Mouse (Mus musculus): ENCODE data around the gene 4930412O13Rik. TPM values are rescaled to one million over a fixed set of nuclear protein-coding genes. Genes with fewer than 3 reads are reported as not detected.

The 4930412O13Rik gene
- polyA plus RNA-seq, 1 experiment from 2014 or later: not detected

DNA sequence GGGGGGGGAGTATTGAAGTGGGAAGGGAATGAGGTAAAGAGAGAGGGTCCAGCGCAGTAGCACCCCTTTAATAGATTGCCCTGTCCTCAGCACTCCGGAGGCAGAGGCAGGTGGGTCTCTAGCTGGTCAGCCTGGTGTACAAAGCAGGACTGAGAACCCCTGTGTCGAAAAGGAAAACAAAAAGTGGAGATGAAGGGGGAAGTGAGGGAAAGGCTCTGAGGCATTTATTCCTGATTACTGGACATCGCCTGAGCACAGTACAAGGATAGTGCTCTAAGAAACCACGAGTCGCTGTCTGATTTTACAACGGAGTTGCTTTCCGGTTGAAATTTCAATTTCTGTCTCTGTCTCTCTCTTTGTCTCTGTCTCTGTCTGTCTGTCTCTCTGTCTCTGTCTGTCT is 9.2 kb downstream of the 4930412O13Rik start:
- peaks cover 14% of the 10 kb centered on the region for H3K4me1 ChIP-seq
- no peak for ATAC-seq (replicated peaks)
- no peaks in the 10 kb centered on the region for H3K9me3 ChIP-seq
- H3K9ac ChIP-seq (replicated peaks): no peak overlapping the region
- peaks cover 85% of the 10 kb centered on the region for H3K27me3 ChIP-seq
- WGBS: 3% methylated on average over 8 of the region's 8 CpGs
- no peak overlapping the region for H3K27ac ChIP-seq (replicated peaks)
- H3K36me3 ChIP-seq: no peaks in the 10 kb centered on the region
- H3K4me2 ChIP-seq (replicated peaks): no peak overlapping the region
- H3K4me3 ChIP-seq: no peak overlapping the region

DNA sequence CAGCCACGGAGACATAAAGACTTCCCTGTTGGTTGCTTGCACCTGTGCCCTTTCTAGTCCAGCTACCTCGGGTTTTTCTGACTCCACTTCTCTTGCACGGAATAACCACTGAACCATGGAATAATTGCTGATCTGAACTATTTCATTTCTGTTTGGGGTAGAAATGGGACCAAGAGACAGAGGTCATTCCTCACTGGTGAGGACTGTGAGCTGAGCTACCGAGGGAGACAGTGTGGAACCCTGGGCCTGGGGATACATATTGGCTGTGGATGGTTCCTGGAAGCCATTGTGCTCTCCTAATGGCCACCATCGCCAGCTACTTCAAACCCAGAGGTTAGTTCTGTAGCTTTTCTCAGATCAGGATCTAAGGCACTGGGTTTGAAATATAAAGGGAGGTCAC is 9.9 kb downstream of the 4930412O13Rik start:
- Histone ChIP-seq H3K27me3 (peaks cover 85% of the 10 kb centered on the region), H3K27ac (replicated peaks) (no peak overlapping the region), H3K4me1 (peaks cover 19% of the 10 kb centered on the region), H3K4me3 (no peak overlapping the region), H3K9me3 (no peaks in the 10 kb centered on the region), H3K4me2 (replicated peaks) (no peak overlapping the region), H3K36me3 (no peaks in the 10 kb centered on the region), H3K9ac (replicated peaks) (no peak overlapping the region)
- no peak for ATAC-seq (replicated peaks)
- 0% methylated on average over 5 of the region's 5 CpGs for WGBS

DNA sequence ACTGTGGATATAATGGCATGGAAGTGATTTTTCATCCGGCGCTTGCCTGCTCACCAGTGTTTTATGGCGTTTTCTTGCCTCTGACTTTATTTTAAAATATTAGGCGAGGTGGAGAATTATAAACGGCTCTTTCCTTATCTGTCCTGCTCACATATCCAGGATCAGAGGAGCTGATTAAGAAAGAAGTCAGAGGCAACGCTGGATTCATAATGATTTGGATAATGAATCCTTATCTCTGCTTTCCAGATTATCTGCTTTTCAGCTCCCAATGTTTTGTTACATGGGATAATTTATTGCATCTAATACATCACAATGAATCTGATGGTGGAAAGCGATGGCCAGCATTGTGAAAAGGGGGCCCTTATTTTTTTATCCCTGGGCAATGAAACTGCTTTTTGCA is 11.5 kb downstream of the 4930412O13Rik start:
- Histone ChIP-seq H3K36me3 (no peaks in the 10 kb centered on the region), H3K9me3 (no peaks in the 10 kb centered on the region), H3K27me3 (peaks cover 85% of the 10 kb centered on the region), H3K4me1 (peaks cover 23% of the 10 kb centered on the region), H3K4me2 (replicated peaks) (no peak overlapping the region), H3K4me3 (no peak overlapping the region), H3K9ac (replicated peaks) (no peak overlapping the region), H3K27ac (replicated peaks) (no peak overlapping the region)
- ATAC-seq (replicated peaks): no peak
- whole genome bisulfite sequencing: 4% methylated on average over 7 of the region's 7 CpGs

DNA sequence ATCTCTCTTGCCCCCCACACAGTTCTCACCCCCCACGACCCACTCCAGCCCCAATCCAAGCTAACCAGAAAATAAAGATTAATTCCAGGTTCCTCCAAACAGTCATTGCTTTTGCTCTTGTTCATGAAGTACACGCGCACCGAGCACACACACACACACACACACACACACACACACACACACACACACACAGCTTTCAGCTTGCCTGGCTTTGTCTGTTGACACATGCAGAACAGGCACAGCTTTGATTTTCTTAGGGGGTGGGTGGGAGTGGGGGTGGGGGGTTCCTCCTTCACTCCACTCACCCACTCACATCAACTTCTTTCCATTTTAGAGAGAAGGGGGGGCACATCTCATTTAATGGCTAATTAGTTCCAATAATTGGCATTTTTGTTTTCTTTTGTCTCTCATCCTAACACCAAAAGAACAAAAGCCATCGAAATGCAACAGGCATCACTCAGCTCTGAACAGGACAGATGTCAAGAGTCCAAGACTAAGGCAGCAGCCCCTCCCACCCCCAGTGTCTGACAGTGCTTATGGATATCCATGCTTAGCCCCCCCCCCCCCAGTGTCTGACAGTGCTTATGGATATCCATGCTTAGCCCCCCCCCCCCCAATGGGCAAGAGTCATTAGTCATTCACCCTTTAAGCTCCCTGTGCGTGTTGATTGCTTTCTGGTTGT is 12.4 kb downstream of the 4930412O13Rik start:
- no peak overlapping the region for H3K4me3 ChIP-seq
- H3K4me2 ChIP-seq (replicated peaks): no peak overlapping the region
- no peaks in the 10 kb centered on the region for H3K36me3 ChIP-seq
- no peak; the same call in 1 of the 2 replicates for ATAC-seq (replicated peaks)
- H3K27me3 ChIP-seq: peaks cover 86% of the 10 kb centered on the region
- no peak overlapping the region for H3K27ac ChIP-seq (replicated peaks)
- no peaks in the 10 kb centered on the region for H3K9me3 ChIP-seq
- WGBS: 0% methylated on average over 6 of the region's 6 CpGs
- no peak overlapping the region for H3K9ac ChIP-seq (replicated peaks)
- H3K4me1 ChIP-seq: peaks cover 23% of the 10 kb centered on the region

DNA sequence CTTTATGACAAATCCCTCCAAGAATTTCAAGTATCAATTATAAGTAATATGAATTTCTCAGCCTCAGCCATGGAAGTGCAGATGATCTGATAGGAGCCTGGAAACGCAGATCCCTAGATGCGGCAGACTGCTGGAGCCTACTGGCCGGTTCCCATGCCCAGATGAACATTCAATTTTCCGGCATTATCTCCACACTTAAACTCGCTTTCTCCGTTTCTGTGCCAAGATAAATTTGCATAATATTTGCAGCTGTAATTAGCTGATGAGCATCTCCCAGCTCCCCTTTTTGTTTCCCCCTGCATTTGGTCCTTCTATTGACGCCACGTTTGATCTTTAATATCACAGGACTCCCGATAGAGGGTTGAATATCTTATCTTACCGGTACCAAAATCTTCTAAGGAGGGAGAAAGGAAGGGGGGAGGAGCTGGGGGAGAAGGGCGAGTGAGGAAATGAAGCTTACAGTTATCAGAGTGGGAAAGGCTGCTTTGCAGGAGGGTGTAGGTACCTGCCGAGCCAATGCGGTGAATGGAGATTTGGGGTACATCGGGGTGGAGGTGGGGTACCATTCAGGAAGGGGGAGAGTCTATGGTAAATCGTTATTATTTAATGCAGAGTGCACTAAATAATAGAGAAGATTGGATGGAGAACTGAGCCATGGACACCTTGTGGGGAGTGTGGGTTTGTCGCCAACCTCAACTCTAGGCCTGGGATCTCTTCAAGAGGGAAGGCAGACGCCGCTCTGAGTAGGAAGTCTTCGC is 14.0 kb downstream of the 4930412O13Rik start:
- under 1% methylated on average over 19 of the region's 19 CpGs for WGBS
- peaks cover 86% of the 10 kb centered on the region for H3K27me3 ChIP-seq
- 0 out of 2 replicates have a peak, but pooled peaks have one; percentile 18 for ATAC-seq (replicated peaks)
- H3K27ac ChIP-seq (replicated peaks): no peak overlapping the region
- peaks cover 17% of the 10 kb centered on the region for H3K4me1 ChIP-seq
- H3K36me3 ChIP-seq: no peaks in the 10 kb centered on the region
- no peak overlapping the region for H3K4me2 ChIP-seq (replicated peaks)
- H3K9ac ChIP-seq (replicated peaks): no peak overlapping the region
- H3K9me3 ChIP-seq: no peaks in the 10 kb centered on the region
- no peak overlapping the region for H3K4me3 ChIP-seq

DNA sequence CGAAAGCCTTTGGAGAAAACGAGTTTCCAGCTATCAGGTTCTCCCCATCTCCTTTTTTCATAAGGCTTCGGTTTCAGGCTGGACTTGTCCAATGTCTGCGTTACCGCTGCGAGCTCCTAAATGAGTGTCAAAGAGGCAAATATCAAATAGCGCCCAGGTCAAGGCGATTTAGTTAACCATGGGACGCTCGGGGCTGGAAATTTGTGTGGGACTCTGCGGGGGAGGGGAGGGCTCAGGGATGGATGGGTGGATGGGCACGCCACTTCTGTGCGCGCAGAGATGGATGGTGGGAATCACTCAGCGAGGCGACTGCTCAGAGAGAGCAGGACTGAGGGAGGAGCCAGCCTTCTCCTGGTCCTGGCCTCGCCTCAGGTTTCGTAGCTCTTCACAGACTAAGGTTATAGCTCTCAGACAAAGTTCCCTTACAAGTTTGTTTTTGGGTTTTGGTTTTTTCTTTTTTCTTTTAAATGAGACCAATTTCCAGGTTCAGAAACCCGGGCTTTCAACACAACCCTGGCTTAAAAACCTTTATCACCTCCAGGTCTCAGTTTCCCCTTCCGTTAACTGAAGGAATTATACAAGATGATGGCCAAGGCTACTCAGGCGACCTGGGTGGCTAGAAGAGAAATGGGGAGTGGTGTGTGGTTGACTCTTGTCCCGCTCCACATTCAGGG is 15.2 kb downstream of the 4930412O13Rik start:
- H3K36me3 ChIP-seq: no peaks in the 10 kb centered on the region
- ATAC-seq (replicated peaks): 0 out of 2 replicates have a peak, but pooled peaks have one; percentile 35
- no peaks in the 10 kb centered on the region for H3K9me3 ChIP-seq
- H3K27ac ChIP-seq (replicated peaks): no peak overlapping the region
- peaks cover 17% of the 10 kb centered on the region for H3K4me1 ChIP-seq
- H3K27me3 ChIP-seq: peaks cover 79% of the 10 kb centered on the region
- 0 out of 2 replicates have a peak overlapping the region, but pooled peaks have one; percentile 16 for H3K4me2 ChIP-seq (replicated peaks)
- no peak overlapping the region for H3K9ac ChIP-seq (replicated peaks)
- 1% methylated on average over 22 of the region's 22 CpGs for WGBS
- 0 out of 2 replicates have a peak overlapping the region, but pooled peaks have one; percentile 3 for H3K4me3 ChIP-seq

DNA sequence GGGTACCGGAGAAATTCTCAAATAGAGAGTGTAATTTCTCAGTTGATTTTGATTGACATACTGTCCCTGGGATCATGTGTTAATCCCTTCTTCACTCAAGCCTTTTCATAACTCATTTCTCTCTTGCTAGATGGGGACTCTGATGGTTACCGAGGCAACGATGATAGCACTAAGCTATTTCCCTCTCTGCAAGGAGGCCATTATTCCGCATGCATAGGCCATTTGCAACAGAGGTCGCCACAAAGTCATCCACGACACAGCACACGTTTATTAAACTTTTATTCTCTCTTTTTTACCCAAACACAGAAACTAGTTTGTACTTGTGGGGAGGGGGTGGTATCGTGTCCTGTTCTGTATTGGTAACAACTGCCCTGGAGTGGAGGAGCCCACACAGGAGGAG is 16.8 kb downstream of the 4930412O13Rik start:
- no peak overlapping the region for H3K4me3 ChIP-seq
- no peaks in the 10 kb centered on the region for H3K9me3 ChIP-seq
- no peak; the same call in 1 of the 2 replicates for ATAC-seq (replicated peaks)

DNA sequence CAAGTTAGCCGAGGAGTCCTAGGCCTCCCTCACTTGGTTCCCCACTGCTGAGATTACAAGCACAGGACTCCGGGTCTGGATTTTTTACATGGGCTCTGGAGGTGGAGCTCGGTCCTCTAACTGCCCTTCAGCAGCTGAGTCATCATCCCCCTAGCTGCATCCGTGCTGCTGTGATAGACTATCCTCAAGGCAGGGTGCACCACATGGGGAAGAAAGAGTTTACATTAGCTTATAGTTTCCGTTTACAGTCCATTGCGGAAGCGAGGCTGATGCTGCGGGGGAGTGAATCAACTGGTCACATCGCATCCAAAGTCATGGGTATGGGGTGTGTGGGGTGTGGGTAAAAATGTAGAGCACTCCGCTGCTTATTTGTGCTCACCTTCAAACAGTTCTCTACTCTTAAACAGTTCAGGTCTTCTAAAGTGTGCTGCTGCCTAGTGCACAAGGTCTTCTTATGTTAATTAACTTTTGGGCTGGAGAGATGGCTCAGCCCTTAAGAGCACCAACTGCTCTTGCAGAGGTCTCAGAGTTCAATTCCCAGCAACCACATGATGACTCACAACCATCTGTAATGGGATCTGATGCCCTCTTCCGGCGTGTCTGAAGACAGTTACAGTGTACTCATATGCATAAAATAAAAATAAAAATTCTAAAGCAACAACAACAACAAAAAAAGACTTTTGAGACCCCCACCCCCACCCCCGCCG is 23.0 kb downstream of the 4930412O13Rik start:
- 69% methylated on average over 14 of the region's 14 CpGs for WGBS
- ATAC-seq (replicated peaks): no peak
- no peaks in the 10 kb centered on the region for H3K9me3 ChIP-seq
- no peak overlapping the region for H3K9ac ChIP-seq (replicated peaks)
- no peaks in the 10 kb centered on the region for H3K36me3 ChIP-seq
- H3K4me1 ChIP-seq: peaks cover 4% of the 10 kb centered on the region; the same call in 1 of the 2 replicates
- H3K4me3 ChIP-seq: no peak overlapping the region
- no peak overlapping the region for H3K27ac ChIP-seq (replicated peaks)
- H3K4me2 ChIP-seq (replicated peaks): no peak overlapping the region
- H3K27me3 ChIP-seq: peaks cover 38% of the 10 kb centered on the region

More for the DNA sequence above, 16.8 kb downstream of the 4930412O13Rik start:
- H3K27ac ChIP-seq (replicated peaks): no peak overlapping the region
- H3K4me2 ChIP-seq (replicated peaks): no peak overlapping the region
- H3K36me3 ChIP-seq: no peaks in the 10 kb centered on the region
- under 1% methylated on average over 8 of the region's 8 CpGs for WGBS
- H3K27me3 ChIP-seq: peaks cover 88% of the 10 kb centered on the region
- no peak overlapping the region for H3K9ac ChIP-seq (replicated peaks)
- H3K4me1 ChIP-seq: peaks cover 17% of the 10 kb centered on the region

DNA sequence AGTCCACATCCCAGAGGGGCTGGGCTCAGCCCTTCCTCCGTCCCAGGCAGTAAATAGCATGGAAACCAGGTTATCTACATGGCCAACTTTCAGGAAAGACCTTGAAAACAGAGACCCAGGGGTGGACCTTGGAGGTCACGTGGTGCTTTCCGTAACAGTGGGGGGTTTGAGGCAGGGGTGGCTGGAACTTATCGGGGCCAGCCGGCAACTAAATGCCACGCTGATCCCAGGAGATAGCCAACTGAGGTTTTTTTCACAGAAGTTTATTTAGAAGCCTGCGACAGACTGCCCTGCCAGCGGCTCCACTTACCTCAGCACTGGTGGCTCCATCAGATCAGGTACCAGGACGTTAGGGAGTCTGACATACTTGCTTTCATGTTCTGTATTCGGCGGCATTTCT is 24.9 kb downstream of the 4930412O13Rik start:
- H3K4me2 ChIP-seq (replicated peaks): no peak overlapping the region
- no peak overlapping the region for H3K27ac ChIP-seq (replicated peaks)
- H3K27me3 ChIP-seq: peaks cover 26% of the 10 kb centered on the region; the same call in 1 of the 2 replicates
- peaks cover 4% of the 10 kb centered on the region; the same call in 1 of the 2 replicates for H3K4me1 ChIP-seq
- H3K9me3 ChIP-seq: no peaks in the 10 kb centered on the region
- ATAC-seq (replicated peaks): no peak
- no peak overlapping the region for H3K9ac ChIP-seq (replicated peaks)
- no peak overlapping the region for H3K4me3 ChIP-seq
- 10% methylated on average over 11 of the region's 11 CpGs for WGBS
- H3K36me3 ChIP-seq: no peaks in the 10 kb centered on the region

DNA sequence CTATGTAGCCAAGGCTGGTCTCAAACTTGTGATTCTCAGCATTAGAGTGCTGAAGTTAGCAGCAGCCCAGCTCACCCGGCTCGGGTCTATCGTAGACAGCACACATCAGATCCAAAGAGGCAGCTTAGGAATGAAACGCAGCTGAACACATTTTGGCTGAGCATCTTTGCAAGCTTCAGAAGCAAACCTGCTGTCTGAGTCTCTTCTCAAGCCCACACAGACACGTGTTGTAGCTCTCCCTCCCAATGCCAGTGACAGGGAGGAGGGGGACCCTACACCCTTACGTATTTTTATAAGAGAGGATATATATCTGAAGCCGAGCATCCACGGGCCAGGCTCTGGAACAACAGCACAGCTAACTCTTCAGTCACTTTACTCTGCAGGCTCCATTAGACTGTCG is 36.5 kb downstream of the 4930412O13Rik start:
- no peak overlapping the region for H3K27ac ChIP-seq (replicated peaks)
- no peak overlapping the region for H3K4me2 ChIP-seq (replicated peaks)
- H3K4me3 ChIP-seq: no peak overlapping the region
- no peaks in the 10 kb centered on the region for H3K4me1 ChIP-seq
- H3K9ac ChIP-seq (replicated peaks): no peak overlapping the region
- 87% methylated on average over 9 of the region's 9 CpGs for WGBS
- H3K36me3 ChIP-seq: peaks cover 8% of the 10 kb centered on the region
- no peaks in the 10 kb centered on the region for H3K27me3 ChIP-seq
- H3K9me3 ChIP-seq: no peaks in the 10 kb centered on the region
- ATAC-seq (replicated peaks): no peak

DNA sequence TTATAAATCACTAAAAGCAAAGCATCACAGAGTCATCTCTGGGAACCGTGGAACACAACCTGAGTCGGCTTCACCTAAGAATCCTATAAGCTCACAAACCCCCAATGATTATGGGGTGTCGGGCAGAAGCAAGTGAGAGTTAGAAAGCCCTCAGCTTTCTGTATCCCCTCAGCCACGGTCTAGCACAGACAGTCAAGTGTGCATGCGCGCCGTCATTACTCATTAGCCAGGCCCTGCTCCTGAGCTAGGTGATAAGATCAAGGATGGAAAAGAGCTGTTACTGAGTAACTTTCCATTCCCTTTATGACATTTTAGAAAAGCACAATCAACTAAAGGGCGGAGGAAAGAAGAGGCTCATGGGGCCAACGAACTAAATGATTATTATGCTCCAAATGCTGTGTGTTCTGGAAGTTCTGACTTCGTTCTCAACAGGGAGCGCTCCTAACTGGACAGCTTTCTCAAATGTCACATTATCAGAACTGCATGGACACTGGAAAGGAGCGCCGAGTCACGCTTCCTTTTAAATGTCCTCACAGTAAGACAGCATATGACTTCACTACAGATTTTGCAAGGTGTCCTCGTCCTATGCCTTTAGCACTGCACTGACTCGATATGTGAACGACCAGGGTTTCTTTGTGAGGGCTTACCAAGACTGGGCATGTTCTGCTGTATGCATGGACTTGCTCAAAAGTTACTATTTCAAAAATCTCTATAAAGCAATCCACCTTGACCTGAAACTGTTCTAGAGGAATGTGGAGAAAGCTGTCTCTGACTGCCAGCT is 37.8 kb downstream of the 4930412O13Rik start:
- WGBS: 95% methylated on average over 17 of the region's 17 CpGs
- Histone ChIP-seq H3K27me3 (no peaks in the 10 kb centered on the region), H3K9me3 (no peaks in the 10 kb centered on the region), H3K4me2 (replicated peaks) (no peak overlapping the region), H3K9ac (replicated peaks) (no peak overlapping the region), H3K27ac (replicated peaks) (no peak overlapping the region), H3K4me3 (no peak overlapping the region), H3K36me3 (peaks cover 8% of the 10 kb centered on the region), H3K4me1 (no peaks in the 10 kb centered on the region)
- ATAC-seq (replicated peaks): no peak

All from forebrain, embryonic 15.5 days (tissue).